Mouse (Mus musculus): ENCODE results near the gene Anxa6.
"Not testable (repeated sequence)": the region's sequence is repeated elsewhere in the genome, so short reads cannot be mapped to it uniquely, and the experiment has no call there.

The Anxa6 gene

DNA sequence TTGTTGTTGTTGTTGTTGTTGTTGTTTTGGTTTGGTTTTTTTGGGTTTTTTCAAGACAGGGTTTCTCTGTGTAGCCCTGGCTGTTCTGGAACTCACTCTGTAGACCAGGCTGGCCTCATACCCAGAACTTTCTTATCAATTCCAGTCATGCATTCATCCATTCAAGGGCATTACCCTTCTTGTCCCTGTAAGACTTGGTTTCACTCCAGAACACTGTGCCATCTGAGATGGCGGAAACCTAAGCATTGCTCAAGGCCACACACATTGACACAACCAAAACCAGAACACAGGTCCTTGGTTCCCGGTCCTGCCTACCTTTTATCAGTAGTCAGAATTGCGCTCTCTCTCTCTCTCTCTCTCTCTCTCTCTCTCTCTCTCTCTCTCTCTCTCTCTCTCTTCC is 75.5 kb downstream of the Anxa6 start:
- not testable (repeated sequence) for DNase-seq

- no peak for DNase-seq
Observed at GRCm38 (mm10) chr11:54956912-54957311, 76.3 kb downstream of the Anxa6 start.

DNA sequence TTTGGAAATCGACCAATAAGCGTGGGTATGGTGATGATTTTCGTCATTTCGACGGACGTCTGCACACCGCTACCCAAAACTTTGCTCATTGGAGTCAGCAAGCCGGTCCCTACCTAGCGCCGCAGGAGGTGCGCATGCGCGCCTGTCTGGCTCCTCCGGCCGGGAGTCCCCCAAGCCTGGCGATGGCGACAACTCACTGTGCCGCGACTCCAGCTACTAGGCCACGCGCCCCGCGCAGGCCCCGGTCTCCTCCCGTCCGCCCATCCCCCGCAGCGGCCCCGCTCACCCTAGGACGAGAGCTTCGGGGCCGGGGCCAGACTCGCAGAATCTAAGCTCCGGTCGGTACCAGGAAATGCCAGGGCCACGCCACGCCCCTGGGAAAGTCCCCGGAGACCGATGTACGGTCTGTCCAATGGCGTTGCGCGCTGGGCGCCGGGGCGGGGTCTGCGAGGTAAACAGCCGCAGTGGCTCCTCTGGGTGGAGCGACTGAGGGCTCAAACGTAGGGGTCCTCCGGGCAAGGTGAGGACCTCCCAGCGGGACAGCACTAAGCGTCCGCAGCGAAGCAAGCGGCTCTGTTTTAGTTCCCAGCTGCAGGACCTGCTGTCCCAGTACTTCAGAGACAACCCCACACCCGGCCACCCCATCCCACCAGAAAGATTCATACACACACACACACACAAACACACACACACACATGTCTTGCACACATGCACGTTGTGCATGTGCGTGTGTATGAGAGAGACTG is 77.3 kb downstream of the Anxa6 start:
- DNase-seq, result peak; percentile 98

- not testable (repeated sequence) for DNase-seq
Observed at GRCm38 (mm10) chr11:54955400-54955734, 77.9 kb downstream of the Anxa6 start.

GRCm38 (mm10) chr11:54954716-54955115 is 78.5 kb downstream of the Anxa6 start:
- no peak for DNase-seq

GRCm38 (mm10) chr11:54953993-54954446 is 79.2 kb downstream of the Anxa6 start:
- no peak for DNase-seq

- DNase-seq, result peak; percentile 58
Observed at GRCm38 (mm10) chr11:54952651-54953050, 80.6 kb downstream of the Anxa6 start.

DNA sequence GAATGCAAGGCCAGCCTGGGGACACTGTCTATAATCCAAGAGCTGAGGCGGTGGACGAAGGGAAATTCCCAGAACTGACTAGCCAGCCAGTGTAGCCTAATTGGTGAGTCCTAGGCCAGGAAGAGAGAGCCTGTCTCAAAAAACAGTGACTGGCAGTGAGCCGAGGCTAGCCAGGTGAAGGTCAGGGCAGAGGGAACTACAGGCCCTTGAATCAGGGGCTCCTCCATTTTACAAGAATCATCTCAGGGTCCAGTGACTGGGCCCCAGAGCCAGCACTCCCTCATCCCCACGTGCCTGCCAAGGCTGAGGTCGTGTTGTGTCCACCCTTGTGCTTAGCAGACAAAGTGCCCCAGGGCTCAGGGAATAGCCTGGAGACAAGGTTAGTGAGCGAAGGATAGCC is 82.6 kb downstream of the Anxa6 start:
- no peak for DNase-seq

- DNase-seq, result no peak
Observed at GRCm38 (mm10) chr11:54949717-54950116, 83.5 kb downstream of the Anxa6 start.

DNA sequence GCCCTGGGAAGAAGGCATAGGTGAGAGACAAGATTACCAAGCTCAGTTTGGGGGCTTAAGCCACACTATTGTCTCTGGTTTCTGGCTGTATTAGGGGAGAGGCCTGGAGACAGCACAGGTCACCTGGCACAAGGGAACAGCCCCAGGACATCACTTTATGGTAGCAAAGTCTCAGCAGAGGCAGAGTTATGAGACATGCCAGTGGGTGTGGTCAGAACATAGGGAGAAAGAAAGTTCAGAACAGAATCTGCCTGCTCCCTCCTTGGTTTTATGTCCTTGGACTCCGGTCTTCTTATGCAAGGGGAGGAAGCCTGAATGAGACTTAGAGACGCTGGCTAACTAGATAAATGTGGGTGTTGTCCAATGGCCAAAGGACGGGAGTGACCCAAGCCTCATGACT is 88.5 kb downstream of the Anxa6 start:
- no peak for DNase-seq

DNA sequence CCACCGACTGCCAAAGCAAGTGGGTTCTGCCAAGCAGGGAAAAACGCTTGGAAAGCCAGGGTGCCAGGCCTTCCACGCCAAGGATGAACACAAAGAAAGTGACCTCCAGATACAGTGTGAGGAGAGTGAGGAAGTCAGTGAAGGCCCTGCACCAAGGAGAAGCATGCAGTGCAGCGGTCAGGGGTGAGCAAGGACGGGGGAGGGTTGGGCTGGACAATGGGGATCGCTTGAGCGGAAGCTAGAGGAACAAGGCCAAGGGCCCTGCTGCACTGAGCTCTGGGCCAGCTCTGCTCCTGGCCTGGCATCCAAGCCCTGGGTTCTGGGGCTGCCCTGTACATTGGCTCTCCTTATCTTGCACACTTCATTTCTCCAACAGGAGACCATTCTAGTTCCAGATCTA is 93.2 kb downstream of the Anxa6 start:
- peak; percentile 64 for DNase-seq

- DNase-seq, result no peak
Observed at GRCm38 (mm10) chr11:54939501-54939900, 93.7 kb downstream of the Anxa6 start.

- no peak for DNase-seq
Observed at GRCm38 (mm10) chr11:54936771-54937140, 96.5 kb downstream of the Anxa6 start.

DNA sequence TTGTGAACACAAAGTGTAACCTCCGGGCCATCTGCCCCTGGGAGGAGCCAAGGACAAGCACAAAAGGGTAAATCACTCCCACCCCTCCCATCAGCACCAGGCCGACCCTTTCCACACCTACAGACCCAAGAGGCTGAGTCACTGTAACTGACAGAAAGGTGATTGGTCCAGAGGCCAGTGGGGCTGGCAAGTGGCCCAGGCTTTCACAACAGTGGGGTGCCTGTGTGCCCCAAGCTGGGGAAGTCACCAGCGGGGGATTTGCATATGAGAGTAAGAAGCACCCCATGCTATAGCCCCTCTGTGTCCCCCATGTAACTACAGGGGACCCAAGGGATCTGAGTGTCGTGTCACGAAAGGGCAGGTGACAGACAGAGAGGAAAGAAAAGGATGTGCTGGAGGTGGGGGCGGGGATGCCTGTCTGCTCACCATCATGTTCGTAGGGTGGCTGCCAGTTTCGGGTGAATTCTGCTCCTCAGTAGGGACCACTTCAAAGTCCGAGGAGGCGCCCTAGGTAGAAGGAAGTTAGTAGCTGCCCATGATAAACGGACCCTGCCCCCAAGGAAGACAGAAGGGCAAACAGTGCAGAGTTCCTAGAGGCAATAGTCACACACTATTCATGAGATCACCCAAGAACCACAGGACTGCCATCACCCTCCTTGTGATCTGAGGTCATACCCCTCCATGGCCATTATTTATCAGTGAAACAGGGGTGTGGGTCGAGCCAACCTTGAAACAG is 97.0 kb downstream of the Anxa6 start:
- no peak for DNase-seq

GRCm38 (mm10) chr11:54934198-54934597 is 99.0 kb downstream of the Anxa6 start:
- DNase-seq, result no peak

DNA sequence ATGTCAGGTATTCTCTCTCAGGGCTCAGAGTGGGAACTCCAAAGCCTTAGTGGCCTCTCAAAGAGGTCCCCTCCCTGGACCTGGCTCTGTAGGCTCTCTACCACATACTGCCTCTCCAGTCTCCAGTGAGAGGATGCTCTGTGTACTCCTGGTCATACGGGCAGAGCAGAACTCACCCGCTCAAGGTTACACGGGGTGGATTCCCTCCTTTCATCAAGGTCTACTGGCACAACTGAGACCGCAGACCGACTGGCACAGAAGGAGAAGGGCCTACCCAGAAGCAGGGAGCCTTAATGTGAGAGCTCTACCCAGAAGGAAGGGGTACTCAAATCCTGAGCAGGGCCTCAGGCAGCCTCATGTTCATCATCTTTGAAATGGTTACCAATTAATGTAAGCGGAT is 100.7 kb downstream of the Anxa6 start:
- DNase-seq, result no peak

DNA sequence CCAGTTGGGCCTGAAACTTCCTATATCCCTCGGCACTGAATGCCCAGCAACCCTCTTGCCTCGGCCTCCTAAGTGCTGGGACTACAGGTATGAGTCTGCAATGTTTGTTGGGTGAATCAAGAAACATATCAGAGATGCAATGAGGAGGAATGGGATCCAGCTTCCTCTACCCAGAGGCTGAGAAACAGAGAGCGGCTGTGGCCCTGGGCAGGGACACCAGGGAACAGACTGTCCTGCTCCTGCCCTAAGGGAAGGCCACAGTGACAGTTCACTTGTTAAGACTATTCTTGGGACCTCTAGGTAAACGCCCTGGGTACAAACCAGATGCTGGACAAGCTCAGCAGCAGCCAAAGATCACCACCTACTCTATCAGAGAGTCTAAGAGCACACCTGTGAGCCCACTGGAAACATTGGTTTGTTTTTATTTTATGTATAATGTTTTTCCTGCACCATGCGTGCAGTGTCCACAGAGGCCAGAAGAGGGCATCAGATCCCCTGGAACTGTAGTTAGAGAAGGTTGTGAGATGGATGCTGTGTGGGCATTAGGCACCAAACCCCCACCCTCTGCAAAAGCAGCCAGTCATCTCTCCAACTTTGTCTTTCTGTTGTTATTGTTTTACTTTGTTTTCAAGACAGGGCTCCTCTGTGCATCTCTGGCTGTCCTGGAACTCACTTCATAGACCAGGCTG is 101.7 kb downstream of the Anxa6 start:
- no peak for DNase-seq

GRCm38 (mm10) chr11:54930318-54930979 is 102.8 kb downstream of the Anxa6 start:
- DNase-seq, result peak; percentile 58

GRCm38 (mm10) chr11:54929744-54930143 is 103.5 kb downstream of the Anxa6 start:
- DNase-seq, result no peak

GRCm38 (mm10) chr11:54929290-54929689 is 104.0 kb downstream of the Anxa6 start:
- no peak for DNase-seq

Data from cerebellum, adult 11-12 months (tissue).